Mouse (Mus musculus): ENCODE data around the gene Nanos3.

GRCm38 (mm10) chr8:84230735-84231134 lies 45.7 kb upstream of the Nanos3 start:
- TF ChIP-seq POU5F1 (IDR thresholded peaks at IDR 0.05; ENCODE audit: borderline replicate concordance, low read length) (no peak), CTCF (conservative IDR thresholded peaks at IDR 0.05; ENCODE audit: low read length) (peak; percentile 52), NANOG (IDR thresholded peaks at IDR 0.05; ENCODE audit: borderline replicate concordance, low read length) (no peak)

All from E14TG2a.4 (cell line).